Mouse (Mus musculus): ENCODE measurements around the gene Gm20388. TPM values are rescaled to one million over a fixed set of nuclear protein-coding genes. Genes with fewer than 3 reads are reported as not detected.
"Not testable (repeated sequence)": the region's sequence is repeated elsewhere in the genome, so short reads cannot be mapped to it uniquely, and the experiment has no call there.

Gene Gm20388
- polyA plus RNA-seq, 1 experiment from 2014 or later, result not detected

DNA sequence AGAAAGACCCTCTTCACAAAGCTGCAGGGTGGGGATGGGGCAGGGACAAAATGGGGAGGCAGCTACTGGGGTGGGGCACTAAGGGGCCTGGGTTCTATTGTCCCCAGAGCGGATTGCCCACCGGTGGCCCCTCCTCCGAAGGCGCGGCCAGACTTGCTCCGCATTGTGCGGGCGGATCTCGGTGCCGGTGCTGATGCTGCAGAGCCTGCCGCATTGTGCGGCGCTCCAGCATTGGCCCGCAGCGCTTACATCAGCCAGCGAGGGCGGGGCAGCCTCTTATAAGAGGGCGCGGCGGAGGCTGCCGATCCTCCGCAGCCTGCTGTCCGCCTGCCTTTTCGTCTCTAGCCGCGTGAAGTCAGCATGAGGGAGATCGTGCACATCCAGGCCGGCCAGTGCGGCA is 3500.6 kb downstream of the Gm20388 start, which contains the start of gene Tubb3:
Gene Tubb3 (plus strand): TSS at position 179 of the 400 bp plus-strand sequence.
- no peaks in the 10 kb centered on the region for H3K9me3 ChIP-seq (ENCODE audit: control insufficient read depth, low read length)
- peak within 1 kb of the TSS; percentile 66 for H3K4me3 ChIP-seq (ENCODE audit: low read depth, low read length)
- H3K36me3 ChIP-seq (ENCODE audit: control insufficient read depth, insufficient read depth, low read length), result no peaks in the 10 kb centered on the region
- H3K4me2 ChIP-seq, result peak within 1 kb of the TSS; percentile 64
- ATAC-seq (ENCODE audit: low FRiP score), result peak; percentile 91
- H3K27me3 ChIP-seq (ENCODE audit: control insufficient read depth, insufficient read depth, low read length), result peaks cover 5% of the 10 kb centered on the region
- peak within 1 kb of the TSS; percentile 89 for H3K9ac ChIP-seq (ENCODE audit: low read length)
- peak within 1 kb of the TSS; percentile 89 for H3K27ac ChIP-seq (ENCODE audit: low read depth, low read length)
- H3K4me1 ChIP-seq (ENCODE audit: control insufficient read depth, insufficient read depth, low read length), result peaks cover 29% of the 10 kb centered on the region
- 0% methylated on average over 28 of the region's 29 CpGs for WGBS
- peak; percentile 99 for DNase-seq (ENCODE audit: low spot score, missing footprints)

DNA sequence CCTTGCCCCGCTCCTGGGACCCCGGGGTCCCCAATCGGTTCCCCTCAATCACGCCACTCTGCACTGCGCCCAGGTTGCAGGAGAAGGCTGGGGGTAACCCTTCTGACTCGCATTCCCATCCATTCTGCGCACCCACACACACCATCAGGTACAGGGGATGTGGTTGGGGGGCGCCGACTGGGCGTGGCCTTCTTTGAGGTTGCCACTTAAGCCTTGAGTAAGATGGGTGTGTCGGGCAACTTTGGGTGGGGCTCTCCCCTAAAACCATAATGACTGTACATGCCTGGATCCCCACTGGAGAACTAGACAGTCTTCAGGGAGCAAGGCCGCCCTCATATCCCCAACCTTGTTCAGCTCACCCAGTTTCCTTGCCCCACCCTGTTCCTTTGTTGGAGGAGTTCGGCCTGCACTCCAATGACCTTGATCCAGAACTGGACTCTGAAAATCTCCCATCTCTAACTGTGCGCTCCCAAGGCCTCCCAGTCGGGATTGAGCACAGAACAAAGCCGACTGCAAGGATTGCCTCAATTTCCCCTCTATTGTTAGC is 3501.2 kb downstream of the Gm20388 start:
- H3K27me3 ChIP-seq (ENCODE audit: control insufficient read depth, insufficient read depth, low read length), result peaks cover 5% of the 10 kb centered on the region
- peak overlapping the region; percentile 89 for H3K27ac ChIP-seq (ENCODE audit: low read depth, low read length)
- no peaks in the 10 kb centered on the region for H3K9me3 ChIP-seq (ENCODE audit: control insufficient read depth, low read length)
- DNase-seq (ENCODE audit: low spot score, missing footprints), result peak; percentile 94
- peak; percentile 36 for ATAC-seq (ENCODE audit: low FRiP score)
- peak overlapping the region; percentile 89 for H3K9ac ChIP-seq (ENCODE audit: low read length)
- peak overlapping the region; percentile 64 for H3K4me2 ChIP-seq
- WGBS, result 4% methylated on average over 16 of the region's 16 CpGs
- peak overlapping the region; percentile 66 for H3K4me3 ChIP-seq (ENCODE audit: low read depth, low read length)
- H3K36me3 ChIP-seq (ENCODE audit: control insufficient read depth, insufficient read depth, low read length), result no peaks in the 10 kb centered on the region
- H3K4me1 ChIP-seq (ENCODE audit: control insufficient read depth, insufficient read depth, low read length), result peaks cover 31% of the 10 kb centered on the region

DNA sequence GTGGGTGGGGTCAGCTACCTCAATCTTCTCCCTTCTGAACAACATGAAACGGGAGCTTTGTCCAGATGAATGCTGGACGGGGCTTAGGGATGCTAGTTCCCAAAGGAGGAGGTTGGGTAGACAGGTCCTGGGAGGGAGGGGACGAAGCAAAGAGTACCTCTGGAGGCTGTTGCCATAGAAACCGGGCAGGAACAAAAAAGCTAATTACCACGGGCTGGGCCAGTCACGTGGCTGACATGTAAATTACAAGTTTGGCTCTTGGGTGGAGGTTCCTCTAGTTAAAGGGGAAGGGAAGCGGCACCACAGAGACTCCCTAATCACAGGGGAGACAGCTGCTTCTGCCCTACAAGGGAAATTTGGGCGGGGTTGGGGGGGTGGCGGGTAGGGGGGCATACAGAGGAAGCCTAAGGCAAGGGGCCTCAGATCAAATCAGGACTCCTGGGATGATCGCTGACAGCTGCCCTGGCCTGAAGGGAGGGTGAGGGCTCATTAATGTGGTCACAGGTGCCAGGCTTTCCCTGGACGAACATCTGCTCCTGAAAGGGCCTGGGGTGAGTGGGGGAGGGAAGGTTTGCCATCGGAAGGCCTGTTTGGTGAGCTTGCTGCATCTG is 3502.0 kb downstream of the Gm20388 start:
- Histone ChIP-seq H3K27ac (ENCODE audit: low read depth, low read length) (peak overlapping the region; percentile 89), H3K27me3 (ENCODE audit: control insufficient read depth, insufficient read depth, low read length) (peaks cover 5% of the 10 kb centered on the region), H3K9me3 (ENCODE audit: control insufficient read depth, low read length) (no peaks in the 10 kb centered on the region), H3K36me3 (ENCODE audit: control insufficient read depth, insufficient read depth, low read length) (no peaks in the 10 kb centered on the region), H3K9ac (ENCODE audit: low read length) (peak overlapping the region; percentile 89), H3K4me1 (ENCODE audit: control insufficient read depth, insufficient read depth, low read length) (peaks cover 31% of the 10 kb centered on the region), H3K4me2 (peak overlapping the region; percentile 64), H3K4me3 (ENCODE audit: low read depth, low read length) (peak overlapping the region; percentile 66)
- peak; percentile 55 for ATAC-seq (ENCODE audit: low FRiP score)
- DNase-seq (ENCODE audit: low spot score, missing footprints), result peak; percentile 96
- WGBS, result 0% methylated on average over 12 of the region's 12 CpGs

DNA sequence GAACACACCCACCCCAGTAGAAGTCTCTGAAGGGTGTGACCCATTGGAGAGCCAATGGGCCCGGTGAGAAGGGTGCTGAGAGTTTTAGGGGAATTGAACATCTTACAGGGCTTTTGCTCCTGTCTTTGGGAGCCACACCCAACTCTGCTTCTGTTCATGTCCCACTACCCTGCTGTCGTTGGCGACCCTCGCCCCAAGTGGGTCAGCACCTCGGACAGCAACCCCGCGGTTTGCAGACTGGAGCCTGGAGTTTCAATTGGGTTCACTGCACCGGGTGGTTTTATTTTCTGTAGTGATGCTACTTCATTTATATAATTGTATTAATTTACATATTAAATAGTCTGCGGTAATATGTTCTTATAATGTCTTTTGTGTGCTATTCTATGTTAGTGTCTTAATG is 3503.6 kb downstream of the Gm20388 start:
- Histone ChIP-seq H3K4me1 (ENCODE audit: control insufficient read depth, insufficient read depth, low read length) (peaks cover 28% of the 10 kb centered on the region), H3K4me3 (ENCODE audit: low read depth, low read length) (peak overlapping the region; percentile 66), H3K9ac (ENCODE audit: low read length) (peak overlapping the region; percentile 59), H3K4me2 (peak overlapping the region; percentile 64), H3K27ac (ENCODE audit: low read depth, low read length) (no peak overlapping the region; the same call in 1 of the 2 replicates), H3K27me3 (ENCODE audit: control insufficient read depth, insufficient read depth, low read length) (peaks cover 5% of the 10 kb centered on the region), H3K36me3 (ENCODE audit: control insufficient read depth, insufficient read depth, low read length) (peaks cover 8% of the 10 kb centered on the region; the same call in 1 of the 2 replicates), H3K9me3 (ENCODE audit: control insufficient read depth, low read length) (no peaks in the 10 kb centered on the region)
- 18% methylated on average over 9 of the region's 9 CpGs for WGBS
- DNase-seq (ENCODE audit: low spot score, missing footprints) (peak; percentile 93), ATAC-seq (ENCODE audit: low FRiP score) (no peak)

DNA sequence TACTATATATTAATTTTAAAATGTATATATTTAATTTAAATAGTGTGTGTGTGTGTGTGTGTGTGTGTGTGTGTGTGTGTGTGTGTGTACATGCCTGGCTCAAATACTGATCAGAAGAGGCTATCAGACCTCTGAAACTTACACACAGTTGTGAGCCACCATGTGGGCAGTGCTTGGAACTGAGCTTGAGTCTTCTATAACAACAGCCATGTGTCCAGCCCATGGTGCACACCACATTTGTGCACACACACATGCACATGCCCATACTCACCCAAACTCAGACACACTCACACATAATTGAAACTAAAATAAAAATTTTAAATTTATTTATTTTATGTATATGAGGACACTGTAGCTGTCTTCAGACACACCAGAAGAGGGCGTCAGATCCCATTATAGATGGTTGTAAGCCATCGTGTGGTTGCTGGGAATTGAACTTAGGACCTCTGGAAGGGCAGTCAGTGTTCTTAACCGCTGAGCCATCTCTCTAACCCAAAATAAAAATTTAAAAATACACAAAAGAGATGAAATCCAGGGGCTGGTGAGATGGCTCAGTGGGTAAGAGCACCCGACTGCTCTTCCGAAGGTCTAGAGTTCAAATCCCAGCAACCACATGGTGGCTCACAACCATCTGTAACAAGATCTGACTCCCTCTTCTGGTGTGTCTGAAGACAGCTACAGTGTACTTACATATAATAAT is 3504.5 kb downstream of the Gm20388 start:
- H3K4me1 ChIP-seq (ENCODE audit: control insufficient read depth, insufficient read depth, low read length), result peaks cover 22% of the 10 kb centered on the region
- H3K9ac ChIP-seq (ENCODE audit: low read length), result not testable (repeated sequence)

DNA sequence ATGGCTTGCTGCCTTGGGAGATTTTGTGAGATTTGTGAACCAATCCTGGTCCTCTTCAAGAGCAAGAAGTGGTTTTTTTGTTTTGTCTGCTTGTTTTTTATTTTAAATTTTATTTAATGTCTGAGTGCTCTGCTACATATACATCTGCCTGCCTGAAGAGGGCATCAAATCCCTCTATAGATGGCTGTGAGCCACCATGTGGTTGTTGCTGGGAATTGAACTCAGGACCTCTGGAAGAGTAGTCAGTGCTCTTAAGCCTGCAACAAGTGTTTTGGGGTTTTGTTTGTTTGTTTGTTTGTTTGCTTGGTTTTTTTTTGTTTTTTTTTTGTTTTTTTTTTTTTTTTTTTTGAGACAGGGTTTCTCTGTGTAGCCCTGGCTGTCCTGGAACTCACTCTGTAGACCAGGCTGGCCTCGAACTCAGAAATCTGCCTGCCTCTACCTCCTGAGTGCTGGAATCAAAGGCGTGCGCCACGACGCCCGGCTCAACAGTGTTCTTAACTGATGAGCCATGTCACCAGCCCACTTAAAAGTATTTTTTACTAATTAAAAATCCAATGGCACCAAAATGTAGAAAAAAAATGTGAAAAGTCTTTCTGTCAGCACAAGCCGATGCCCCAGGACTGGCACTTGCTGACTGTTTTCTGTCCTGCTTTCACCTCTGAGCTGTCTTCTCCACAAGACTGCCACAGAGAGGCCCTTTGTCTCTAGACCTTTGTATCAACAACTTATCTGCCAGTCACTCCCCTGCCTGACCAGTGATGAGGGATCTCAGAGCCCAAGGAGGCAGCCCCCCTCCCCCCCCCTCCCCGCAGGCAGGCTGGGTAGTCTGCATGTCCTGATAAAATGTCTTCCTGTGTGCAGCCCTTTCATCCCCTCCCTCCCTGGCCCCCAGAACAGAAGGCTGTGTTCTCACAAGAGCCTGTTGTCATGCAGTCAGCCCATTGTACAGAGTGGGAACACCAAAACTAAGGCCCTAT is 3505.6 kb downstream of the Gm20388 start:
- 0 out of 2 replicates have a peak overlapping the region, but pooled peaks have one; percentile 0 for H3K4me3 ChIP-seq (ENCODE audit: low read depth, low read length)
- no peaks in the 10 kb centered on the region for H3K9me3 ChIP-seq (ENCODE audit: control insufficient read depth, low read length)
- H3K27me3 ChIP-seq (ENCODE audit: control insufficient read depth, insufficient read depth, low read length), result peaks cover 3% of the 10 kb centered on the region
- H3K4me2 ChIP-seq, result peak overlapping the region; percentile 31; the same call in 1 of the 2 replicates
- peaks cover 16% of the 10 kb centered on the region for H3K4me1 ChIP-seq (ENCODE audit: control insufficient read depth, insufficient read depth, low read length)
- H3K36me3 ChIP-seq (ENCODE audit: control insufficient read depth, insufficient read depth, low read length), result peaks cover 17% of the 10 kb centered on the region; the same call in 1 of the 2 replicates
- no peak overlapping the region for H3K27ac ChIP-seq (ENCODE audit: low read depth, low read length)
- WGBS, result 85% methylated on average over 8 of the region's 8 CpGs
- DNase-seq (ENCODE audit: low spot score, missing footprints) (peak; percentile 83), ATAC-seq (ENCODE audit: low FRiP score) (no peak)
- H3K9ac ChIP-seq (ENCODE audit: low read length), result no peak overlapping the region

More for the DNA sequence above, 3504.5 kb downstream of the Gm20388 start:
- Histone ChIP-seq H3K4me3 (ENCODE audit: low read depth, low read length) (peak overlapping the region; percentile 66; the same call in 1 of the 2 replicates), H3K4me2 (peak overlapping the region; percentile 64)
- 88% methylated on average over 5 of the region's 5 CpGs for WGBS
- DNase-seq (ENCODE audit: low spot score, missing footprints), result peak; percentile 84
- H3K36me3 ChIP-seq (ENCODE audit: control insufficient read depth, insufficient read depth, low read length); H3K27me3 ChIP-seq (ENCODE audit: control insufficient read depth, insufficient read depth, low read length); H3K27ac ChIP-seq (ENCODE audit: low read depth, low read length); H3K9me3 ChIP-seq (ENCODE audit: control insufficient read depth, low read length); ATAC-seq (ENCODE audit: low FRiP score): not testable (repeated sequence)

DNA sequence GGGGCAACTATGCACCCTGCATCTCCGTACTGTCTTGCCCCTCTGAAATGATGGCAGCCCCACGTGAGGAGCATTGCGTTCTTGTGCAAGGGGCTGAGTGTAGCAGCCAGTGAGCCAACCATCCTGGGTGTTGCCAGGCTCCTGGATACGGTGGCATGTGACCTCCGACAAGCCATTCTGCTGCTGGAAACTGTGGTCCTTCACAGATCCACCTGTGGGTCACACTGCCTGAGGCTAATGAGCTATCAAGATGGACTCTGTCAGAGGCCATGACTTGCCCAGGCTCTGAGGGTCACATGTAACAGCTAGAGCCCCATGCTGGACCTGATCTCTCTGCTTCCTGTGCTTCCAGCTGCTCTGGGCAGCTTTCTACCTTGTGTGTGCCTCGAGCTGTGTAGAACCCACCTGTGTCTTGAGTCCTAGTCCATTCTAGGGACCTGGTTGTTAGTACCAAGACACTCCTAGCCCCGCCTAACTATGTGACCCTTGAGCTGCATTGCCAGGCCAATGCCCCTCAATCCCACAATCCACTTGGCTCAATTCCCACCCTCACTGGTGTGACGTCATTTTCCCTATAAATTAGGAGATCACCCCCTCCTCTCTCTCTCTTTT is 3506.4 kb downstream of the Gm20388 start:
- Histone ChIP-seq H3K27ac (ENCODE audit: low read depth, low read length) (no peak overlapping the region), H3K4me1 (ENCODE audit: control insufficient read depth, insufficient read depth, low read length) (peaks cover 16% of the 10 kb centered on the region), H3K4me2 (no peak overlapping the region), H3K27me3 (ENCODE audit: control insufficient read depth, insufficient read depth, low read length) (peaks cover 3% of the 10 kb centered on the region), H3K9me3 (ENCODE audit: control insufficient read depth, low read length) (no peaks in the 10 kb centered on the region), H3K4me3 (ENCODE audit: low read depth, low read length) (no peak overlapping the region), H3K36me3 (ENCODE audit: control insufficient read depth, insufficient read depth, low read length) (peaks cover 17% of the 10 kb centered on the region), H3K9ac (ENCODE audit: low read length) (no peak overlapping the region)
- DNase-seq (ENCODE audit: low spot score, missing footprints) (peak; percentile 61), ATAC-seq (ENCODE audit: low FRiP score) (no peak)
- WGBS, result 86% methylated on average over 8 of the region's 8 CpGs

DNA sequence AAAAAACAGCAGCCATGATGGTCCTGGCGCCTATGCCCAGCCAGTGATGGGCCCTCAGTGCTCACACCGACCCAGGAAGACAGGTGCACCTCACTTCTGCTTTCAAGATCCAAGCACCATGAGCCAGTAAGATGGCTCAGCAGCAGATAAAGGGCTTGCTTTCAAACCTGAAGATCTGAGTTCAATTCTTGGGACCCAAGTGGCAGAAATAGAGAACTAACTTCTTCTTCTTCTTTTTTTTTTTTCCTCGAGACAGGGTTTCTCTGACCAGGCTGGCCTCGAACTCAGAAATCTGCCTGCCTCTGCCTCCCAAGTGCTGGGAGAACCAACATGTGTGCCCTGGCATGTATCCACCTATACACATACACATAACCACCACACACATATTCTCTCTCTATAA is 3509.1 kb downstream of the Gm20388 start:
- no peak overlapping the region for H3K4me3 ChIP-seq (ENCODE audit: low read depth, low read length)
- H3K27me3 ChIP-seq (ENCODE audit: control insufficient read depth, insufficient read depth, low read length), result no peaks in the 10 kb centered on the region
- peaks cover 3% of the 10 kb centered on the region; the same call in 1 of the 2 replicates for H3K4me1 ChIP-seq (ENCODE audit: control insufficient read depth, insufficient read depth, low read length)
- H3K9me3 ChIP-seq (ENCODE audit: control insufficient read depth, low read length), result no peaks in the 10 kb centered on the region
- H3K36me3 ChIP-seq (ENCODE audit: control insufficient read depth, insufficient read depth, low read length), result peaks cover 17% of the 10 kb centered on the region
- H3K27ac ChIP-seq (ENCODE audit: low read depth, low read length), result no peak overlapping the region
- no peak overlapping the region for H3K9ac ChIP-seq (ENCODE audit: low read length)
- 95% methylated on average over 4 of the region's 4 CpGs for WGBS
- H3K4me2 ChIP-seq, result no peak overlapping the region
- ATAC-seq (ENCODE audit: low FRiP score), result no peak
- no peak for DNase-seq (ENCODE audit: low spot score, missing footprints)

Data from midbrain, embryonic 11.5 days (tissue).